8 mouse cellular contexts compared by ENCODE assay signal in the genomic region with DNA sequence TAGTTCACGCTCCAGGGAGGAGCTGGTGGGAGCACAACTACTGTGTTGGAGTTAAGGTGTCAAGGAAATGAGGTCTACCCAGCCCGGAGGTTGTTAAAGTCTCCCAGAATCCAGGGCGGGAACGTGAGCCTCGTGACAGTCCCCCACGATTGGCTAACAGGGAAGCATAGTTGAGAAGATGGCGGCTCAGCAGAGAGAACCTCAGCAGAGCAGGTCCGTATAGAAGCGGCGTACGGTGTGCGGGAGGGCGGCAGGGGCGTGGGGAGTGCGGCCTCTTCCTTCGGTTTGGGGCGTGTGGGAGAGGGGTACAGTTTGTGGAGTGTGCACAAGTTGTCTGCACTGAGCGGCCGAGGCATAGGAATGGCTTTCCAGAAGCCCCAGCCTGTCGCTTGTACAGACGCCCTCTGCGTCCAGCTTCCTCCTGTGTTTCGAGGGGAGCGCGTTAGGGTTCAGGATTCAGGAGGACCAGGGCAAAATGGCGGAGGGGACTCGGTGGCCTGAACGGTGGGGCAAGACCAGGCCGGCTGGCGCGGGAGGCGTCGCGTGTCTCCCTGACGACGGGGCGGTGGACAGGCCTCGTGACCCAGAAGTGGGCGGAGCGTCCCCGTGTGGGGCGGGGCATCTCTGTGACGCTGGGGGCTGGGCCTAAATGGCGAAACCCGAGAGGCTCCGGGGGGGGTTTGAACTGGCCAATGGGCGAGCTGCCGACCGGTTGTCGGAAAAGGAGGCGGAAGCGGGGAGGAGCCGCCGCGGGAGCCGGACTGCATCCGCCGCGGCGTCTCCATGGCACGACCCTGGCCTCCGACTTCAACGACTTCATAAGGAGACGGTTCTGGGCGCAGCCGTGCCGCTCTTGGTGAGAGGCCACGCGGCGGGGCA. TPM values are rescaled to one million over a fixed set of nuclear protein-coding genes. Genes with fewer than 3 reads are reported as not detected.
DNase-seq lines count a peak whose midpoint lies in the region; ATAC-seq and TF ChIP-seq lines count a peak whose summit lies in the region.

A gene (plus strand): TSS at position 156 of the 879 bp plus-strand sequence.

- H3K36me3 ChIP-seq in kidney, embryonic 14.5 days (ENCODE audit: control insufficient read depth, insufficient read depth, low read length), result peaks cover 27% of the 10 kb centered on the region
- H3K36me3 ChIP-seq in limb, embryonic 15.5 days, result peaks cover 25% of the 10 kb centered on the region

- peaks cover 19% of the 10 kb centered on the region for H3K4me1 ChIP-seq in bone marrow macrophage, adult 2 months (ENCODE audit: control insufficient read depth, insufficient read depth, low read length)
- H3K4me1 ChIP-seq in embryonic fibroblast, embryonic 13.5 days (ENCODE audit: control insufficient read depth, insufficient read depth, low read length), result no peaks in the 10 kb centered on the region
- peaks cover 6% of the 10 kb centered on the region for H3K4me1 ChIP-seq in kidney, embryonic 14.5 days (ENCODE audit: control insufficient read depth, insufficient read depth, low read length)
- H3K4me1 ChIP-seq in limb, embryonic 15.5 days, result peaks cover 17% of the 10 kb centered on the region

- H3K9ac ChIP-seq in kidney, embryonic 14.5 days (ENCODE audit: low read depth, low read length), result peak within 1 kb of the TSS; percentile 93
- peak within 1 kb of the TSS; percentile 87 for H3K9ac ChIP-seq in limb, embryonic 15.5 days

- H3K4me2 ChIP-seq in kidney, embryonic 14.5 days (replicated peaks; ENCODE audit: low read depth, low read length), result peak within 1 kb of the TSS; percentile 95
- H3K4me2 ChIP-seq in limb, embryonic 15.5 days, result peak within 1 kb of the TSS; percentile 98

- peak; percentile 89 for ATAC-seq in kidney, embryonic 14.5 days (ENCODE audit: low FRiP score, low TSS enrichment)
- ATAC-seq in limb, embryonic 15.5 days (ENCODE audit: insufficient number of reproducible peaks, low FRiP score, low TSS enrichment, low read depth), result peak; percentile 90

- 1% methylated on average over 68 of the region's 70 CpGs for WGBS in kidney, embryonic 14.5 days
- under 1% methylated on average over 70 of the region's 70 CpGs for WGBS in limb, embryonic 15.5 days

- no peaks in the 10 kb centered on the region for H3K27me3 ChIP-seq in kidney, embryonic 14.5 days (ENCODE audit: control insufficient read depth, insufficient read depth, low read length)
- H3K27me3 ChIP-seq in limb, embryonic 15.5 days, result no peaks in the 10 kb centered on the region

- H3K27ac ChIP-seq in bone marrow macrophage, adult 2 months (ENCODE audit: insufficient read depth, low read depth, low read length), result peak within 1 kb of the TSS; percentile 72
- peak within 1 kb of the TSS; percentile 63 for H3K27ac ChIP-seq in embryonic fibroblast, embryonic 13.5 days (ENCODE audit: insufficient read depth, low read length)
- H3K27ac ChIP-seq in kidney, embryonic 14.5 days (ENCODE audit: low read depth, low read length), result peak within 1 kb of the TSS; percentile 91
- peak within 1 kb of the TSS; percentile 90 for H3K27ac ChIP-seq in limb, embryonic 15.5 days

- TF ChIP-seq CTCF in bone marrow macrophage, adult 2 months (IDR thresholded peaks at IDR 0.05; ENCODE audit: low read depth, low read length), result no peak
- TF ChIP-seq CTCF in embryonic fibroblast, embryonic 13.5 days (IDR thresholded peaks at IDR 0.05; ENCODE audit: borderline replicate concordance, insufficient read depth, low read length), result no peak

- DNase-seq in A20 (ENCODE audit: low read depth, low spot score), result peak; percentile 98
- DNase-seq in heart, adult 9 months (ENCODE audit: low spot score in 2 of 2), result peak; percentile 99 to 100
- DNase-seq in monocyte, adult 2 months (ENCODE audit: low read depth in 1 of 2, low spot score in 2 of 2), result peak; percentile 100
- DNase-seq in spleen, postnatal 36 days (ENCODE audit: low spot score in 2 of 2), result peak; percentile 100

- H3K9me3 ChIP-seq in kidney, embryonic 14.5 days (ENCODE audit: control insufficient read depth, low read length), result no peaks in the 10 kb centered on the region
- H3K9me3 ChIP-seq in limb, embryonic 15.5 days, result no peaks in the 10 kb centered on the region

- H3K4me3 ChIP-seq in bone marrow macrophage, adult 2 months (ENCODE audit: insufficient read depth, low read length), result peak within 1 kb of the TSS; percentile 84
- peak within 1 kb of the TSS; percentile 89 for H3K4me3 ChIP-seq in embryonic fibroblast, embryonic 13.5 days (ENCODE audit: insufficient read depth, low read length)
- peak within 1 kb of the TSS; percentile 100 for H3K4me3 ChIP-seq in kidney, embryonic 14.5 days (ENCODE audit: low read length)
- H3K4me3 ChIP-seq in limb, embryonic 15.5 days, result peak within 1 kb of the TSS; percentile 100

- TF ChIP-seq POLR2A in bone marrow macrophage, adult 2 months (IDR thresholded peaks at IDR 0.05; ENCODE audit: borderline replicate concordance, low read depth, low read length), result no peak
- peak; percentile 63 for TF ChIP-seq POLR2A in embryonic fibroblast, embryonic 13.5 days (IDR thresholded peaks at IDR 0.05; ENCODE audit: low read depth, low read length)

RNA-seq across cellular contexts. Expression of the gene that starts here (rescaled TPM):
- 49.8 and 50.6 TPM in 2 replicates for polyA plus RNA-seq in bone marrow macrophage, adult 2 months (2012; ENCODE audit: insufficient read depth, insufficient read length, missing spikeins)
- polyA plus RNA-seq in embryonic fibroblast, embryonic 13.5 days (2011; ENCODE audit: insufficient read length, low read depth, missing spikeins), result 69.8 and 83.2 TPM in 2 replicates
- 43.8 and 79.9 TPM in 2 replicates for polyA plus RNA-seq in kidney, embryonic 14.5 days (2014; fragmentation: Nextera tagmentation; extraction: Ambion mirVana)
- 49.6 and 52.1 TPM in 2 replicates for polyA plus RNA-seq in limb, embryonic 15.5 days (2015; fragmentation: Nextera tagmentation; extraction: Ambion mirVana)

Comparison
In these comparisons a context has a peak if more than half of its experiments do, and no peak if none do; other contexts are left out.
1. Peak in every context shown above with its lines: DNase-seq, ATAC-seq, H3K4me3 ChIP-seq and H3K27ac ChIP-seq.